Mouse (Mus musculus) hindbrain, embryonic 15.5 days (tissue): ENCODE results near the gene Etfrf1. TPM values are rescaled to one million over a fixed set of nuclear protein-coding genes. Genes with fewer than 3 reads are reported as not detected.
A peak's percentile ranks its signal among the peaks of the same experiment; 100 is the strongest.

Experiments
- ATAC-seq: fragments of 200-750 bp; cut with Nextera tagmentation; 2 replicates; pipeline ENCODE4 v1.8.0; 2017; ENCODE audit warnings: low read depth, moderate number of reproducible peaks, moderate TSS enrichment; ENCODE audit not compliant: low FRiP score
- H3K27ac ChIP-seq: fragments of 300-500 bp; sonication (generic); replicated peaks from 2 replicates; pipeline ENCODE4 v1.5.1; 2015; ENCODE audit warnings: mild to moderate bottlenecking, inconsistent platforms
- H3K27me3 ChIP-seq: fragments of 300-500 bp; sonication (generic); 2 replicates; pipeline ENCODE4 v1.6.1; 2015; ENCODE audit warnings: control low read depth, inconsistent platforms
- H3K36me3 ChIP-seq: fragments of 300-500 bp; sonication (generic); 2 replicates; pipeline ENCODE4 v1.6.1; 2015; ENCODE audit warnings: control low read depth, inconsistent platforms
- H3K4me1 ChIP-seq: fragments of 300-500 bp; sonication (generic); replicated peaks from 2 replicates; pipeline ENCODE4 v1.6.1; 2015; ENCODE audit warnings: control low read depth, inconsistent platforms
- H3K4me2 ChIP-seq: fragments of 300-500 bp; sonication (generic); 2 replicates; pipeline ENCODE4 v1.6.1; 2015; ENCODE audit warnings: moderate library complexity, mild to moderate bottlenecking, inconsistent platforms
- H3K4me3 ChIP-seq: fragments of 300-500 bp; sonication (generic); 2 replicates; pipeline ENCODE4 v1.5.1; 2015; ENCODE audit warnings: mild to moderate bottlenecking, inconsistent platforms
- H3K9ac ChIP-seq: fragments of 300-500 bp; sonication (generic); 2 replicates; pipeline ENCODE4 v1.6.1; 2015; ENCODE audit warnings: inconsistent platforms
- H3K9me3 ChIP-seq: fragments of 300-500 bp; sonication (generic); 2 replicates; pipeline ENCODE4 v1.6.1; 2016; ENCODE audit warnings: control low read depth, inconsistent platforms
- WGBS: fragments of 180-500 bp; shearing (Covaris S2); methylation state at CpG from one replicate; pipeline ENCODE4 v1.1.7; 2015; 5-methylcytosine and 5-hydroxymethylcytosine counted together
- polyA plus RNA-seq: library from polyadenylated mRNA; unstranded; fragments of >200 nt; fragmentation: Nextera tagmentation; extraction: Ambion mirVana; gene quantifications from 2 replicates; pipeline ENCODE4 v1.2.1, GENCODE M21; 2015

Etfrf1 gene
- polyA plus RNA-seq, 1 experiment from 2014 or later = 27.0 TPM

GRCm38 (mm10) chr6:145235367-145235766, 24.4 kb downstream of the Etfrf1 start:
- ATAC-seq = no peak
- WGBS = 89% methylated on average over 6 of the region's 6 CpGs
- no peak overlapping the region for H3K4me3 ChIP-seq

DNA sequence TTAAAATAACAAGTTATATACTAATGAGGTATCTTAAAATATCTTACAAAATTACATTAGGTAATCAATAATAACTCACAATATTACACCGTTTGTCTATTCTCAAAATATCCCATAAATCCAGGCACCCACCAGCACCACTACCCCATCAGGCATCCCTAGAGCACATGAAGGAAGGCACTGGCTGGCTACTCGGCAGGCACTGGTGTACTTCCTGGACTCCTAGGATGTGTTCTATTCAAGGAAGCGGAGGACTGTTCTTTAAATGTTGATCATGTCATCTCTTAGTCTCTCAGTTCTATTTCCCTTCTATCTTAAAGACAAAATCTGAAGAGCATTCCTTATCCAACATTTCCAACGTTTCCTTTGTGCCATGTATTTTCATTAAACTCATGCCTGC, 26.2 kb downstream of the Etfrf1 start:
- no peaks in the 10 kb centered on the region for H3K4me1 ChIP-seq
- peaks cover 4% of the 10 kb centered on the region; the same call in 1 of the 2 replicates for H3K36me3 ChIP-seq
- no peak overlapping the region for H3K9ac ChIP-seq
- H3K4me3 ChIP-seq = no peak overlapping the region
- no peak overlapping the region for H3K27ac ChIP-seq
- no peaks in the 10 kb centered on the region for H3K27me3 ChIP-seq
- no peaks in the 10 kb centered on the region for H3K9me3 ChIP-seq
- 82% methylated on average over 4 of the region's 4 CpGs for WGBS
- ATAC-seq = no peak
- H3K4me2 ChIP-seq = no peak overlapping the region

More at GRCm38 (mm10) chr6:145235367-145235766, 24.4 kb downstream of the Etfrf1 start:
- no peaks in the 10 kb centered on the region for H3K27me3 ChIP-seq
- no peaks in the 10 kb centered on the region for H3K9me3 ChIP-seq
- no peak overlapping the region for H3K9ac ChIP-seq
- no peaks in the 10 kb centered on the region for H3K4me1 ChIP-seq
- H3K27ac ChIP-seq = no peak overlapping the region
- H3K36me3 ChIP-seq = peaks cover 16% of the 10 kb centered on the region
- no peak overlapping the region for H3K4me2 ChIP-seq

- Histone ChIP-seq H3K9me3 (no peaks in the 10 kb centered on the region), H3K4me1 (no peaks in the 10 kb centered on the region), H3K36me3 (peaks cover 14% of the 10 kb centered on the region), H3K4me3 (no peak overlapping the region), H3K9ac (no peak overlapping the region), H3K27ac (no peak overlapping the region), H3K4me2 (no peak overlapping the region), H3K27me3 (no peaks in the 10 kb centered on the region)
- WGBS = 88% methylated on average over 6 of the region's 6 CpGs
- ATAC-seq = no peak
These were observed 29.4 kb downstream of the Etfrf1 start for GRCm38 (mm10) chr6:145240285-145240684.

GRCm38 (mm10) chr6:145242521-145242920, 31.6 kb downstream of the Etfrf1 start:
- Histone ChIP-seq H3K4me2 (no peak overlapping the region), H3K36me3 (peaks cover 21% of the 10 kb centered on the region), H3K9me3 (no peaks in the 10 kb centered on the region), H3K4me3 (no peak overlapping the region), H3K27me3 (no peaks in the 10 kb centered on the region), H3K9ac (no peak overlapping the region), H3K4me1 (peaks cover 5% of the 10 kb centered on the region; the same call in 1 of the 2 replicates), H3K27ac (no peak overlapping the region)
- 47% methylated on average over 1 of the region's 1 CpGs for WGBS
- no peak for ATAC-seq

DNA sequence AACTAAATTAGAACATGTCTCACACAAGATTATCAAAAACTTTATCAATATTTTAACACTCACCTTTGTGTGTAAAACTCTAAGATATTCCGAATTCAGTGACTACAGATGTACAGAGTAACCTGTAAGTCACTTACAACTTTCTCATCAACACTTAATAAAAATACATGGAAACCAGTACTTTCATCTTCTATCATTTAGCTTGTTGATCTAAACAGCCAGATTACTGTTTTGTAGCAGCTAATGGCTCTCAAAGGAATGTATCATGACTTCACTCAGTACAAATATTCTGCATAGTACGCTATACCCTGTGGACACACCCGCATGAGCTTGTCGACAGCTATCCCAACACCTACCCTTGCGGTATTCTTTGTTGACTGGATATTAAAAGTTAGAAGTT, 35.9 kb downstream of the Etfrf1 start:
- 87% methylated on average over 5 of the region's 5 CpGs for WGBS
- no peak overlapping the region for H3K27ac ChIP-seq
- no peaks in the 10 kb centered on the region for H3K27me3 ChIP-seq
- ATAC-seq = no peak
- H3K4me1 ChIP-seq = peaks cover 27% of the 10 kb centered on the region
- no peaks in the 10 kb centered on the region for H3K9me3 ChIP-seq
- no peak overlapping the region for H3K4me2 ChIP-seq
- no peak overlapping the region for H3K9ac ChIP-seq
- no peak overlapping the region for H3K4me3 ChIP-seq
- H3K36me3 ChIP-seq = peaks cover 21% of the 10 kb centered on the region

GRCm38 (mm10) chr6:145247886-145248285, 37.0 kb downstream of the Etfrf1 start:
- ATAC-seq = no peak
- H3K9ac ChIP-seq = peak overlapping the region; percentile 22; the same call in 1 of the 2 replicates
- H3K27me3 ChIP-seq = no peaks in the 10 kb centered on the region
- no peak overlapping the region for H3K27ac ChIP-seq
- peak overlapping the region; percentile 21 for H3K4me3 ChIP-seq
- no peaks in the 10 kb centered on the region for H3K9me3 ChIP-seq
- peaks cover 21% of the 10 kb centered on the region for H3K36me3 ChIP-seq
- peaks cover 27% of the 10 kb centered on the region for H3K4me1 ChIP-seq
- peak overlapping the region; percentile 70 for H3K4me2 ChIP-seq
- 62% methylated on average over 3 of the region's 3 CpGs for WGBS

- Histone ChIP-seq H3K4me3 (peak overlapping the region; percentile 64), H3K9ac (peak overlapping the region; percentile 94), H3K9me3 (no peaks in the 10 kb centered on the region), H3K27me3 (no peaks in the 10 kb centered on the region), H3K27ac (peak overlapping the region; percentile 91), H3K36me3 (peaks cover 11% of the 10 kb centered on the region; the same call in 1 of the 2 replicates), H3K4me2 (peak overlapping the region; percentile 70), H3K4me1 (peaks cover 27% of the 10 kb centered on the region)
- WGBS = 0% methylated on average over 99 of the region's 124 CpGs
- ATAC-seq = peak; percentile 52
These were observed 38.6 kb downstream of the Etfrf1 start for GRCm38 (mm10) chr6:145249291-145250184.

GRCm38 (mm10) chr6:145250185-145250791, 39.4 kb downstream of the Etfrf1 start, which contains the start of gene Kras:
Gene Kras (minus strand): TSS chr6:145250239.
- no peaks in the 10 kb centered on the region for H3K9me3 ChIP-seq
- H3K27me3 ChIP-seq = no peaks in the 10 kb centered on the region
- ATAC-seq = peak; percentile 89
- peak within 1 kb of the TSS; percentile 64 for H3K4me3 ChIP-seq
- peak within 1 kb of the TSS; percentile 70 for H3K4me2 ChIP-seq
- 0 out of 2 replicates have a peak, but pooled peaks cover 7% of the 10 kb centered on the region for H3K36me3 ChIP-seq
- peaks cover 27% of the 10 kb centered on the region for H3K4me1 ChIP-seq
- H3K9ac ChIP-seq = peak within 1 kb of the TSS; percentile 94
- H3K27ac ChIP-seq = peak within 1 kb of the TSS; percentile 91
- under 1% methylated on average over 37 of the region's 83 CpGs for WGBS

- Histone ChIP-seq H3K4me2 (peak overlapping the region; percentile 70), H3K9me3 (no peaks in the 10 kb centered on the region), H3K36me3 (0 out of 2 replicates have a peak, but pooled peaks cover 3% of the 10 kb centered on the region), H3K4me1 (peaks cover 27% of the 10 kb centered on the region), H3K9ac (peak overlapping the region; percentile 70), H3K4me3 (peak overlapping the region; percentile 64), H3K27me3 (no peaks in the 10 kb centered on the region), H3K27ac (peak overlapping the region; percentile 91)
- WGBS = 9% methylated on average over 16 of the region's 16 CpGs
- ATAC-seq = peak; percentile 59
These were observed 39.9 kb downstream of the Etfrf1 start for GRCm38 (mm10) chr6:145250820-145251219.

- Histone ChIP-seq H3K4me2 (no peak overlapping the region), H3K27me3 (no peaks in the 10 kb centered on the region), H3K4me3 (no peak overlapping the region), H3K36me3 (no peaks in the 10 kb centered on the region), H3K9me3 (no peaks in the 10 kb centered on the region), H3K27ac (no peak overlapping the region), H3K9ac (no peak overlapping the region), H3K4me1 (peaks cover 5% of the 10 kb centered on the region)
- WGBS = 88% methylated on average over 13 of the region's 13 CpGs
- ATAC-seq = no peak
These were observed 45.2 kb downstream of the Etfrf1 start for GRCm38 (mm10) chr6:145255952-145256700.

- H3K27ac ChIP-seq = no peak overlapping the region
- WGBS = 52% methylated on average over 2 of the region's 2 CpGs
- no peaks in the 10 kb centered on the region for H3K27me3 ChIP-seq
- H3K4me1 ChIP-seq = no peaks in the 10 kb centered on the region
- ATAC-seq = no peak
- H3K36me3 ChIP-seq = no peaks in the 10 kb centered on the region
- no peak overlapping the region for H3K4me2 ChIP-seq
- H3K4me3 ChIP-seq = no peak overlapping the region
- no peak overlapping the region for H3K9ac ChIP-seq
- H3K9me3 ChIP-seq = no peaks in the 10 kb centered on the region
These were observed 45.8 kb downstream of the Etfrf1 start for GRCm38 (mm10) chr6:145256701-145257073.
